Mouse (Mus musculus) neutrophil, adult 5-6 weeks (primary cell): ENCODE results near the gene Flt3l. TPM values are rescaled to one million over a fixed set of nuclear protein-coding genes. Genes with fewer than 3 reads are reported as not detected.

Experiments used
- ATAC-seq: fragments of 151-379, 151-347 bp; 2 replicates; pipeline ENCODE4 v1.8.0; 2017; ENCODE audit warnings: mild to moderate bottlenecking, moderate TSS enrichment; ENCODE audit not compliant: insufficient number of reproducible peaks, poor library complexity, low FRiP score, severe bottlenecking; ENCODE audit errors: extremely low read depth
- total RNA-seq: library from RNA; stranded (forward); fragments of 200-1000 nt; gene quantifications from 2 replicates; pipeline ENCODE4 v1.2.3, GENCODE M21; 2017

The Flt3l gene
- total RNA-seq, 1 experiment from 2014 or later, result 37.5 TPM

GRCm38 (mm10) chr7:45088597-45088996 lies 47.6 kb downstream of the Flt3l start:
- no peak for ATAC-seq

- ATAC-seq, result no peak
These were observed 50.1 kb downstream of the Flt3l start for GRCm38 (mm10) chr7:45086084-45086483.

- no peak for ATAC-seq
These were observed 52.8 kb downstream of the Flt3l start for GRCm38 (mm10) chr7:45083300-45083890.

- ATAC-seq, result peak; percentile 45; the same call in 1 of the 2 replicates
These were observed 53.6 kb downstream of the Flt3l start for GRCm38 (mm10) chr7:45082401-45083299.

- no peak for ATAC-seq
These were observed 55.2 kb downstream of the Flt3l start for GRCm38 (mm10) chr7:45081016-45081415.

GRCm38 (mm10) chr7:45079856-45080255 lies 56.4 kb downstream of the Flt3l start:
- ATAC-seq, result peak; percentile 65

Other genes with a start within 250 kb of the Flt3l start
- gene Med25, start 243.7 kb downstream of the Flt3l start, total RNA-seq, result 23.5 and 26.8 TPM in 2 replicates
- 22.1 and 29.9 TPM in 2 replicates for gene Fuz, start 240.4 kb downstream of the Flt3l start, total RNA-seq
- gene Ap2a1, start 206.9 kb downstream of the Flt3l start, total RNA-seq, result 23.9 and 29.8 TPM in 2 replicates
- not detected in 2 replicates for gene Tsks, start 193.2 kb downstream of the Flt3l start, total RNA-seq
- not detected in 2 replicates for gene Cpt1c, start 161.6 kb downstream of the Flt3l start, total RNA-seq
- gene Prmt1, start 149.9 kb downstream of the Flt3l start, total RNA-seq, result 41.1 and 52.0 TPM in 2 replicates
- gene Irf3, start 138.8 kb downstream of the Flt3l start, total RNA-seq, result 216 and 230 TPM in 2 replicates
- 17.8 and 20.9 TPM in 2 replicates for gene Bcl2l12, start 137.7 kb downstream of the Flt3l start, total RNA-seq
- gene Scaf1, start 120.1 kb downstream of the Flt3l start, total RNA-seq, result 35.7 and 39.7 TPM in 2 replicates
- 4.9 and 7.1 TPM in 2 replicates for gene Rras, start 118.5 kb downstream of the Flt3l start, total RNA-seq
- 7.6 and 10.2 TPM in 2 replicates for gene Prr12, start 83.6 kb downstream of the Flt3l start, total RNA-seq
- 50.7 and 51.0 TPM in 2 replicates for gene Nosip, start 74.0 kb downstream of the Flt3l start, total RNA-seq
- 19.8 and 21.8 TPM in 2 replicates for gene Prrg2, start 73.8 kb downstream of the Flt3l start, total RNA-seq
- gene Rcn3, start 44.2 kb downstream of the Flt3l start, total RNA-seq, result 9.2 and 16.1 TPM in 2 replicates
- gene Fcgrt, start 32.6 kb downstream of the Flt3l start, total RNA-seq, result 29.6 and 32.2 TPM in 2 replicates
- 587 and 609 TPM in 2 replicates for gene Rps11, start 12.0 kb downstream of the Flt3l start, total RNA-seq
- gene Rpl13a, start 7.7 kb downstream of the Flt3l start, total RNA-seq, result 2,520 and 3,147 TPM in 2 replicates
- gene Gm45713, start 201 bp downstream of the Flt3l start, total RNA-seq, result 0.58 TPM in 1 of 2 replicates, not detected in the other
- 33.4 and 38.5 TPM in 2 replicates for gene Pih1d1, start 17.9 kb upstream of the Flt3l start, total RNA-seq
- gene Aldh16a1, start 18.2 kb upstream of the Flt3l start, total RNA-seq, result 38.3 and 39.7 TPM in 2 replicates
- gene Slc17a7, start 27.5 kb upstream of the Flt3l start, total RNA-seq, result not detected in 2 replicates
- not detected in 2 replicates for gene Gfy, start 43.1 kb upstream of the Flt3l start, total RNA-seq
- gene Pth2, start 44.6 kb upstream of the Flt3l start, total RNA-seq, result not detected in 2 replicates
- gene Ccdc155, start 68.5 kb upstream of the Flt3l start, total RNA-seq, result 0.25 and 0.35 TPM in 2 replicates
- 1.6 and 2.8 TPM in 2 replicates for gene Dkkl1, start 75.7 kb upstream of the Flt3l start, total RNA-seq
- not detected in 2 replicates for gene Tead2, start 79.3 kb upstream of the Flt3l start, total RNA-seq
- 602 and 650 TPM in 2 replicates for gene Cd37, start 102.7 kb upstream of the Flt3l start, total RNA-seq
- 0.12 TPM in 1 of 2 replicates, not detected in the other for gene Slc6a16, start 104.7 kb upstream of the Flt3l start, total RNA-seq
- gene Slc6a21, start 141.1 kb upstream of the Flt3l start, total RNA-seq, result not detected in 2 replicates
- gene Trpm4, start 197.3 kb upstream of the Flt3l start, total RNA-seq, result 2.6 and 5.2 TPM in 2 replicates
- not detected in 2 replicates for gene Hrc, start 198.9 kb upstream of the Flt3l start, total RNA-seq
- gene Ppfia3, start 230.6 kb upstream of the Flt3l start, total RNA-seq, result not detected in 2 replicates
- 0.70 TPM in 1 of 2 replicates, not detected in the other for gene Lin7b, start 234.2 kb upstream of the Flt3l start, total RNA-seq